Mouse (Mus musculus): ENCODE measurements at regions not wholly inside any gene's neighbourhood (a gene's known extent, or its start where the extent isn't known, plus 50 kb on each side); places are given as distances from the start of the nearest gene placed in this dataset.
"Not testable (repeated sequence)": the region's sequence is repeated elsewhere in the genome, so short reads cannot be mapped to it uniquely, and the experiment has no call there.

- DNase-seq (ENCODE audit: low read depth, low spot score): no peak
Observed at GRCm38 (mm10) chr3:69669541-69669940, 52.2 kb upstream of the Nmd3 start.

- DNase-seq (ENCODE audit: low read depth, low spot score): no peak
Observed at GRCm38 (mm10) chr3:69667820-69668219, 54.0 kb upstream of the Nmd3 start.

- no peak for DNase-seq (ENCODE audit: low read depth, low spot score)
Observed at GRCm38 (mm10) chr3:69667359-69667758, 54.4 kb upstream of the Nmd3 start.

- no peak for DNase-seq (ENCODE audit: low read depth, low spot score)
Observed at GRCm38 (mm10) chr3:69664277-69664676, 57.5 kb upstream of the Nmd3 start.

- DNase-seq (ENCODE audit: low read depth, low spot score): no peak
Observed at GRCm38 (mm10) chr3:69658185-69658584, 59.4 kb upstream of the B3galnt1 start.

- no peak for DNase-seq (ENCODE audit: low read depth, low spot score)
Observed at GRCm38 (mm10) chr3:69657570-69657969, 58.8 kb upstream of the B3galnt1 start.

- not testable (repeated sequence) for DNase-seq (ENCODE audit: low read depth, low spot score)
Observed at GRCm38 (mm10) chr3:69655651-69656050, 56.9 kb upstream of the B3galnt1 start.

- DNase-seq (ENCODE audit: low read depth, low spot score): peak; percentile 18
Observed at GRCm38 (mm10) chr3:69655001-69655400, 56.2 kb upstream of the B3galnt1 start.

GRCm38 (mm10) chr3:69653361-69653760 lies 54.6 kb upstream of the B3galnt1 start:
- DNase-seq (ENCODE audit: low read depth, low spot score): not testable (repeated sequence)

- DNase-seq (ENCODE audit: low read depth, low spot score): no peak
Observed at GRCm38 (mm10) chr3:69649561-69649960, 50.8 kb upstream of the B3galnt1 start.

Measured in ZHBTc4 (cell line).